ENCODE assay signal across 15 mouse cellular contexts in the genomic region with DNA sequence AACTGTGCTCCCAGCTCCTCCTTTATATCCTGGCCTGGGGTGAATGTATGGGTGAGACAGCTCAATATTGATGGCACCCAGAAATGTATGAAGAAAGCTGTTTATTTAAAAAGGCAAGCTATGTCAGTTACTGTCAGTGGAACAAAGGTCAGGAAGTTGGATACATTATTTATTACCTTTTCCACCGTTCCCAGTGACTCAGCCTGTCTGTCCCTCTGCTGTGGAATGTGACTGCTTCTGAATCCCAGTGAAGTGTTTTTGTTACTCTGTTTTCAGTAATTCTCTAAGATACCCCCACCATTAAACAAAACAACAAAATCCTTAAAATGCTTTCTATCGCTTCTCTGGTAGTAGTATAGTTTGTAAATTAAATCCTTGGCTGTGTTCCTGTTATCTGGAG. TPM values are rescaled to one million over a fixed set of nuclear protein-coding genes. Genes with fewer than 3 reads are reported as not detected.
"Had no signal": no experiment of that assay in that cellular context is flagged by ENCODE, and none has a peak within 500 bp of the region (broad histone marks: within the 10 kb centered on the region; RNA-seq: fewer than 3 reads in every experiment).

No protein-coding gene starts in this region.

- H3K9ac ChIP-seq: hindbrain, embryonic 15.5 days; limb, embryonic 15.5 days; lung, embryonic 14.5 days; neural tube, embryonic 12.5 days had no signal

- H3K36me3 ChIP-seq: hindbrain, embryonic 15.5 days; limb, embryonic 15.5 days; midbrain, embryonic 10.5 days; neural tube, embryonic 12.5 days had no signal

- H3K27ac ChIP-seq: hindbrain, embryonic 15.5 days; limb, embryonic 15.5 days; midbrain, embryonic 10.5 days; neural tube, embryonic 12.5 days had no signal

- DNase-seq: kidney, adult 18-20 months; layer of hippocampus, adult 9-11 months; layer of hippocampus, postnatal 36 days; lung, embryonic 14.5 days; lung, postnatal 10 days; lung, postnatal 4 days; midbrain, embryonic 14.5 days; retina, postnatal 1 day; thymus, postnatal 36 days had no signal

- H3K9me3 ChIP-seq: hindbrain, embryonic 15.5 days; limb, embryonic 15.5 days; midbrain, embryonic 10.5 days; neural tube, embryonic 12.5 days had no signal

- H3K27me3 ChIP-seq: hindbrain, embryonic 15.5 days; limb, embryonic 15.5 days; neural tube, embryonic 12.5 days had no signal

- H3K4me2 ChIP-seq: hindbrain, embryonic 15.5 days; limb, embryonic 15.5 days; lung, embryonic 14.5 days; neural tube, embryonic 12.5 days had no signal

- H3K4me3 ChIP-seq: hindbrain, embryonic 15.5 days; limb, embryonic 15.5 days; midbrain, embryonic 10.5 days; neural tube, embryonic 12.5 days had no signal

RNA-seq across cellular contexts. Expression of a gene that starts 3.0 kb away (rescaled TPM):
- total RNA-seq: megakaryocyte, adult 5-6 weeks; neutrophil, adult 5-6 weeks had no signal
- polyA plus RNA-seq: midbrain, embryonic 10.5 days had no signal

RNA-seq across cellular contexts. Expression of a gene that starts 10.3 kb away (rescaled TPM):
- total RNA-seq: megakaryocyte, adult 5-6 weeks had no signal
